Mouse (Mus musculus) lung, postnatal 0 days (tissue): Measurements from ENCODE around the gene Ppp1ca. TPM values are rescaled to one million over a fixed set of nuclear protein-coding genes. Genes with fewer than 3 reads are reported as not detected.
A peak's percentile ranks its signal among the peaks of the same experiment; 100 is the strongest.

Source experiments
- ATAC-seq: fragments of 200-750 bp; cut with Nextera tagmentation; 2 replicates; pipeline ENCODE4 v1.8.0; 2017; ENCODE audit warnings: moderate library complexity
- DNase-seq: peaks from one replicate; pipeline ENCODE4 v3.0.0-alpha.2; 2016; ENCODE audit warnings: low spot score
- H3K27ac ChIP-seq: fragments of 300-500 bp; sonication (generic); 2 replicates; pipeline ENCODE4 v1.5.1; 2014; ENCODE audit warnings: antibody characterized with exemption, mild to moderate bottlenecking, low read length, mixed read lengths
- H3K27me3 ChIP-seq: fragments of 300-500 bp; sonication (generic); replicated peaks from 2 replicates; pipeline ENCODE4 v1.6.1; 2014; ENCODE audit warnings: low read length, mixed read lengths; ENCODE audit not compliant: insufficient read depth
- H3K36me3 ChIP-seq: fragments of 300-500 bp; sonication (generic); 2 replicates; pipeline ENCODE4 v1.6.1; 2014; ENCODE audit warnings: low read length, mixed read lengths; ENCODE audit not compliant: insufficient read depth
- H3K4me1 ChIP-seq: fragments of 300-500 bp; sonication (generic); 2 replicates; pipeline ENCODE4 v1.6.1; 2014; ENCODE audit warnings: antibody characterized with exemption, low read depth, low read length, mixed read lengths; ENCODE audit not compliant: insufficient read depth
- H3K4me2 ChIP-seq: fragments of 300-500 bp; sonication (generic); replicated peaks from 2 replicates; pipeline ENCODE4 v1.6.1; 2014; ENCODE audit warnings: low read depth, mild to moderate bottlenecking, low read length, moderate library complexity, mixed read lengths
- H3K4me3 ChIP-seq: fragments of 300-500 bp; sonication (generic); 2 replicates; pipeline ENCODE4 v1.5.1; 2014; ENCODE audit warnings: low read depth, low read length
- H3K9ac ChIP-seq: fragments of 300-500 bp; sonication (generic); replicated peaks from 2 replicates; pipeline ENCODE4 v1.6.1; 2014; ENCODE audit warnings: low read depth, mild to moderate bottlenecking
- H3K9me3 ChIP-seq: fragments of 300-500 bp; sonication (generic); 2 replicates; pipeline ENCODE4 v1.6.1; 2016; ENCODE audit warnings: low read length, mixed read lengths
- CTCF ChIP-seq: IDR thresholded peaks from 2 replicates; pipeline ENCODE4 v1.5.1; 2016; ENCODE audit warnings: antibody characterized with exemption, mild to moderate bottlenecking
- EP300 ChIP-seq: IDR thresholded peaks from 2 replicates; pipeline ENCODE4 v1.6.1; 2016; ENCODE audit warnings: antibody characterized with exemption, mild to moderate bottlenecking, control low read depth
- WGBS: fragments of 180-500 bp; shearing (Covaris S2); extraction: QIAGEN DNeasy Blood & Tissue Kit; methylation state at CpG from one replicate; pipeline ENCODE4 v1.1.7; 2014; 5-methylcytosine and 5-hydroxymethylcytosine counted together
- polyA plus RNA-seq: library from polyadenylated mRNA; unstranded; fragments of >200 nt; fragmentation: Nextera tagmentation; extraction: Ambion mirVana; gene quantifications from 2 replicates; pipeline ENCODE4 v1.2.1, GENCODE M21; 2015

Ppp1ca gene
- polyA plus RNA-seq, 1 experiment from 2014 or later: 631 TPM

DNA sequence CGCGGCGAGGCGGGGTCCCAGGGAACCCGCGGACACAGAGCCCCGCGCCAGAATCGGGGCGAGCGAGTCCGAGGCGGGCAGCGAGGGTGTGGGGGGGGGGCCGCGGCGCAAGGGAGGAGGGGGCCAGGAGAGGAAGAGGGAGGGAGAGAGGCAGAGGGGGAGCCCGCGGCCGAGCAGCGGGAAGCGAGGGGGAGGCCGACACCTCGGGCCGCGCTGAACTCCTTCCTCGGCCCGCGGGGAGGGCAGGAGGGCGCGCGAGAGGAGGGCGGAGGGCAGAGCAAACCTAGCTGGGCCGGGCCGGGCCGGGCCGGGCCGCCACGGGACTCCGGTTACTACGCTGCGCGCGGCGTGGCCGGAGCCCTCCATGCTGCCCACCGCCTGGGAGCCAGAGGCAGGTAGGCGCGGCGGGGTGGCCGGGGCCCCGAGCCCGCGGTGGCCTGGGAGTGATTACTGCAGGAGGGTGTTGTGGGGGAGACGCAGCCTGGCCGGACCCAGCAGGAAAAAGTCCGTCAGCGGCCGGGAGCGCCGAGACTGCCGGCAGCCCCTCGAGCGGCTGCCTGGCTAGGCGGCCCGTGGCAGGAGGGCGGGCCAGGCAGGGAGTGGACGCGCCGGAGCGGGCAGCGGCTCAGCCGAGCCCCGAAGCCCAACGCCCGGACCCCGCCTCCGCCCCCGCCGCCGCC, 23.0 kb downstream of the Ppp1ca start:
- Histone ChIP-seq H3K4me1 (peaks cover 23% of the 10 kb centered on the region), H3K9me3 (no peaks in the 10 kb centered on the region), H3K4me2 (peak overlapping the region; percentile 99), H3K27me3 (no peaks in the 10 kb centered on the region), H3K27ac (peak overlapping the region; percentile 90), H3K9ac (peak overlapping the region; percentile 90), H3K36me3 (no peaks in the 10 kb centered on the region), H3K4me3 (peak overlapping the region; percentile 79)
- ATAC-seq (peak; percentile 51), DNase-seq (peak; percentile 71)
- 1% methylated on average over 21 of the region's 81 CpGs for WGBS
- no peak for TF ChIP-seq EP300
- TF ChIP-seq CTCF: no peak

DNA sequence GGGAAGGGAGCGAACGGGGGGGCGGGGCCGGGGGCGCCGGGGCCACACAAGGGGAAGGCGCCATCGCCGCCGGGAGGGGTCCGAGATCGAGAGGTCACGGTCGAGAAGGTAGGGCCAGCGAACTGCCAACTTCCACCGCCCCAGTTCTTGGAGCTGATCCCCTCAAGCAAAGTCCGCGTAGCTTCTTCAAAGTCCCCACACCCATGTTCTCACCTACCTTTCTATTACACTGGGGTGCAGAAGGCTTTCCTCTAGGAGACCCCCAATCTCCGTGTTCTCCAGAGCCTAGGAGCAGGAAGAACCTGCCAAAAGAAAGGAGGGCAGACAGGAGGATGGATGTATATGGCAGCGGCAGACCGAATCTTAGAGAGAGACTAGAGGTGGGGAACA, 23.6 kb downstream of the Ppp1ca start:
- WGBS: 2% methylated on average over 14 of the region's 21 CpGs
- no peaks in the 10 kb centered on the region for H3K36me3 ChIP-seq
- H3K4me2 ChIP-seq: peak overlapping the region; percentile 99
- H3K9ac ChIP-seq: peak overlapping the region; percentile 90
- H3K4me3 ChIP-seq: peak overlapping the region; percentile 79
- no peaks in the 10 kb centered on the region for H3K9me3 ChIP-seq
- H3K27me3 ChIP-seq: no peaks in the 10 kb centered on the region
- DNase-seq: no peak
- H3K27ac ChIP-seq: peak overlapping the region; percentile 90
- ATAC-seq: no peak
- peaks cover 28% of the 10 kb centered on the region for H3K4me1 ChIP-seq
- TF ChIP-seq CTCF: no peak
- TF ChIP-seq EP300: no peak

GRCm38 (mm10) chr19:4216041-4216685, 24.3 kb downstream of the Ppp1ca start:
- peak overlapping the region; percentile 79; the same call in 1 of the 2 replicates for H3K4me3 ChIP-seq
- DNase-seq: peak; percentile 67
- no peaks in the 10 kb centered on the region for H3K27me3 ChIP-seq

GRCm38 (mm10) chr19:4217140-4217539, 25.3 kb downstream of the Ppp1ca start:
- peak overlapping the region; percentile 99 for H3K4me2 ChIP-seq
- H3K4me3 ChIP-seq: no peak overlapping the region
- 16% methylated on average over 5 of the region's 5 CpGs for WGBS
- H3K27me3 ChIP-seq: no peaks in the 10 kb centered on the region
- no peaks in the 10 kb centered on the region for H3K36me3 ChIP-seq
- DNase-seq (no peak), ATAC-seq (no peak)
- H3K9me3 ChIP-seq: no peaks in the 10 kb centered on the region
- peaks cover 40% of the 10 kb centered on the region for H3K4me1 ChIP-seq
- H3K27ac ChIP-seq: no peak overlapping the region
- TF ChIP-seq EP300: 0 out of 2 replicates have a peak, but pooled peaks have one; percentile 20
- TF ChIP-seq CTCF: no peak
- no peak overlapping the region for H3K9ac ChIP-seq

More at GRCm38 (mm10) chr19:4216041-4216685, 24.3 kb downstream of the Ppp1ca start:
- no peak for TF ChIP-seq EP300
- peak; percentile 69 for TF ChIP-seq CTCF
- H3K9ac ChIP-seq: no peak overlapping the region; the same call in 1 of the 2 replicates
- no peaks in the 10 kb centered on the region for H3K36me3 ChIP-seq
- 10% methylated on average over 14 of the region's 14 CpGs for WGBS
- ATAC-seq: 0 out of 2 replicates have a peak, but pooled peaks have one; percentile 1
- H3K9me3 ChIP-seq: no peaks in the 10 kb centered on the region
- peaks cover 32% of the 10 kb centered on the region for H3K4me1 ChIP-seq
- peak overlapping the region; percentile 99 for H3K4me2 ChIP-seq
- 0 out of 2 replicates have a peak overlapping the region, but pooled peaks have one; percentile 5 for H3K27ac ChIP-seq

DNA sequence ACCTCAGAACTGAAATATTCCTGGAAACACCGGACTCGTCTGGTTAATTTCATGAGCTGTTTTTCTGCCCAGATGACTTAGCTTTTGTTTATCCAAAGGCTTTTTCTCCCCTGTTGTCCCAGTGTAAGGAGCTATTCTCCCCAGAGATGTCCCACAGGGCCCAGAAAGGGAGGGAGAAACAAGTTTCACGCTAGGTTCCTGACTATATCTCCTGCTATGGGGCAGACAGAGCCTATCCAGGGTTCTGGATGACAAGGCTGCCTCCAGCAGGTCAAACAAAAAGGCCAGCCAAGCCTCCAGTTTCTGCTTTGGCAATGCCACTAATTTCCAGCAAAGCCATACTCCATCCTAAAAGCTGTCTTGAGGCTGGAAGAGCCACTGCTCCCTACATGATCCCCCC, 26.0 kb downstream of the Ppp1ca start:
- Histone ChIP-seq H3K4me1 (peaks cover 40% of the 10 kb centered on the region), H3K4me3 (no peak overlapping the region), H3K27me3 (no peaks in the 10 kb centered on the region), H3K9ac (no peak overlapping the region), H3K9me3 (no peaks in the 10 kb centered on the region), H3K4me2 (no peak overlapping the region), H3K27ac (no peak overlapping the region), H3K36me3 (no peaks in the 10 kb centered on the region)
- no peak for TF ChIP-seq CTCF
- TF ChIP-seq EP300: no peak
- no peak for ATAC-seq
- no peak for DNase-seq
- 50% methylated on average over 3 of the region's 3 CpGs for WGBS

DNA sequence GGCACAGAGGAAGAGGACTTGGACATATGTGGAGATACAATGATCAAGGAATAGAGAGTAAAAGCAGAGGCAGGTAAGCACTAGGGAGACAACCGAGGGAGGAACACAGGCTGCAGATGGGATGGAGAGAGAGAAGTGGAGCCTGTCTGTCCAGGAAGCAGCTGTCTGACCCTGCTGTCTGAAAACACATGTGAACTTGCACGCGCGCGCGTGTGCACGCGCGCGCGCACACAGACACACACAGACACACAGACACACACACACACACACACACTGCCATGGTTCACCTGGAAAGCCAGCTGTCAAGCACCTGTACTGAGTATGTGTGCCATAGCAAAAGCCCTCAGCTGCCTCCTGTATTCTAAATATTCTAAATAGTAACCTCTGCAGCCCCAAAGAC, 26.4 kb downstream of the Ppp1ca start:
- Histone ChIP-seq H3K9ac (no peak overlapping the region), H3K36me3 (no peaks in the 10 kb centered on the region), H3K27me3 (no peaks in the 10 kb centered on the region), H3K27ac (no peak overlapping the region), H3K4me2 (no peak overlapping the region), H3K9me3 (no peaks in the 10 kb centered on the region), H3K4me3 (no peak overlapping the region), H3K4me1 (peaks cover 36% of the 10 kb centered on the region)
- no peak for ATAC-seq
- 88% methylated on average over 11 of the region's 11 CpGs for WGBS
- TF ChIP-seq CTCF (no peak), EP300 (no peak)
- DNase-seq: no peak
